Mouse (Mus musculus) CD4-positive helper T cell, adult 2 months (primary cell): ENCODE measurements around the gene Hexim2.
A peak's percentile ranks its signal among the peaks of the same experiment; 100 is the strongest.

Experiments used
- DNase-seq: peaks from one replicate; pipeline ENCODE4 v3.0.0-alpha.2; 2012; ENCODE audit warnings: low read depth, missing footprints, low spot score

Gene Hexim2

GRCm38 (mm10) chr11:103111881-103112551, 20.2 kb upstream of the Hexim2 start:
- DNase-seq: no peak

DNA sequence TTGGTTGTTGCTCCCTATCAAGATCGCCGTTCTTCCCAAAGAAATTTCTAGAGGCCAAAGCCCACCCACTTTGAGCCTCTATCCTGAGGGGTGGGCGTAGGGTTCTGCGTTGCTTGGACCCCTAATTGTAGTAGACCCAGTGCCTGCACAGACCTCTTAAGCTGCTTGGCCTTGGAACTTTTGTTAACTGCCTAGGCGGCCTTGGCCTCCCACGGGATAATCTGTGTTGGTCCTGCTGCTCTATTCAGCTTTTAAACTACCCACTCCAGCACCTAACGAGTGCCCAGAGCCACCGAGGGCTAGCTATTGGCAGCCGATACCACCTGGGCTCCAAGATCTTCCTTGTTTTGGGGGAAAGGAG, 19.7 kb upstream of the Hexim2 start:
- no peak for DNase-seq

DNA sequence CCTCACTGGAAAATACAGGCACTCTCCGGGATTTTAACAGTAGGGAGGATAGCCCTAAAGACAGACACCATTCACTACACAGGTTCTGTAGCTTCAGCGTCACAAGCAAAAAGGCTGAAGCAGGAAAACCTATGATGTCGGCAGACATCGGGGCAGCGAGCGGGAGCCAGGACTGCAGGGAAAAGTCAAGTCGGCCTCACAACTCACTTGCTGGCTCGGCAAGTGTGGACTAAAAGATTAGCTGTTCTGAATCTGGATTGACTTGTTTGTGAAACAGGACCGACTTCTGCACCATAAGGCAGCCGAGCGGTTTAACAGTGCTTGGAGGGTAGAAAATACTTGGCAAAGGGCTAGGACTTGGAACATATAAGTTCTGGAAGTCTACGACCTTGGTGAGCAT, 19.2 kb upstream of the Hexim2 start:
- DNase-seq: no peak

- DNase-seq: no peak
Observed at GRCm38 (mm10) chr11:103113771-103114170, 18.5 kb upstream of the Hexim2 start.

DNA sequence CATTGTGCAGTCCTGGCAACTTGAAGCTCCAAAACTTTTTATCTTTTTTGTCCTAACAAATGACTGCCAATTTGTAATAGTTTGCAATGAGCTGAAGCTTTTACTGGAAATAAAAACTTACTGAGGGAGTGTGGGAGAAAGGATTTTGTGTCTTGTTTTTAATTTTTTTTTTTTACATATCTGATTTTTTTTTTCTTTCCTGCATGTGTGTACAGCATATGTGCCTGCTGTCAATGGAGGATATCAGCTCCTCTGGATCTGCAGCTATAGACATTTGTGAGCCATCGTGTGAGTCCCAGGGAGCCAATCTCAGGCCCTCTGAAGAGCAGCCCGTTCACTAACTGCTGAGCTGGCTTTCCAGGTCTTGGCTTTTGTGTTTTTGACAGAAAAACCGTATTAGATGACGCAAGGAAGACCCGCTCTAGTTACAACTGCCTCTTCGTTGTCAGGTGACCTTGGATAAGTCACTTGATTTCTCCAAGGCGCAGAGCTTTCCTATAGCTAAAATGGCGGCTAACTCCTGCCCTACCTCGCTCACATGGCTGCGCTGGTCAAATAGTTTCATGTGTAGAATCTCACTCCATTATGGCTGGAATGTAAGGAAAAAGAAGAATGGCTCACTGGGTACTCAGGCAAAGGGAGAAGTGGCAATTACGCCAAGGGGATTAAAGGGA, 17.8 kb upstream of the Hexim2 start:
- no peak for DNase-seq

DNA sequence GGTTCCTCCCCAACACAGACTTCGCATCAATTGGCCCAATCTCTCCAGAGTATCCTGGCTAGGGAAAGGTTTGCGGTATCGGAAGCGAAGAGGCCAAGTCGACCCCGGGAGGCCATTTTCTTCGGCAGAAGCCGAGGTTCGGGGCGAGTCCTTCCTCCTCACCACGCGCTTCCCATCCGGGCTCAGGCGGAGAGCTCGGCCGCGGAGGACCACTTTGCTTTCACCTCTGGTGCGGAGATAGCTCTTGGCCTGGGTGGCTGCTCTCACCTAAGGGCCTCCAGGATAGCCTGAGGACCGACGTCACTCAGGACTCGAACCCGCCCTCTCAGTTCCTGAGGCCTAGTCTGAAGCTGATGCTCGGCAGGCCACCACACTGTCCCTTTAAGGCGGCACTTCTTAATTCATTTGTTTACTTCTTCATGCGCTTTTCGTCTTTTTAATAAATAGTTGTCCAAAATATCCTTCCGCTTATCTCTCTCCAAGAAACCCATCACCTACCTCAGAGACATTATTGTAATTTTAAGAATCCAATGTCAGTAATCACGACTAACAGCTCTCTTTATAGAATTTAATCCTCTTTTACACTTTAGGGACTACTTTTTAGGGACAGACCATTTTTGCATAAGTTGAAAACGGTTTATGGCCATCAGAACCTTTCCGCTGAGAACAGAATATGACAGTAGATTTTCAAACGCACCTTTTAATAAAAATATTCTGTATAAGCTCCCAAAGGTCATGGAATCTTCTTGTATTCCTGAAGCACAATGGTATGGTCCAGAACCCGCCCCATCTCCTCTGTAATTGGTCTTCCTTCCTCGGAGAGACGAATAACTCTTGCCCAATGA, 16.8 kb upstream of the Hexim2 start:
- DNase-seq: peak; percentile 91

- DNase-seq: peak; percentile 100
Observed at GRCm38 (mm10) chr11:103116008-103116818, 16.0 kb upstream of the Hexim2 start, which contains the start of gene Hexim1. TSS of gene Hexim1 (plus strand) at chr11:103116231.

- peak; percentile 72 for DNase-seq
Observed at GRCm38 (mm10) chr11:103116959-103117590, 15.2 kb upstream of the Hexim2 start.

GRCm38 (mm10) chr11:103117591-103118009, 14.6 kb upstream of the Hexim2 start:
- no peak for DNase-seq

- no peak for DNase-seq
Observed at GRCm38 (mm10) chr11:103118866-103119265, 13.4 kb upstream of the Hexim2 start.

- DNase-seq: no peak
Observed at GRCm38 (mm10) chr11:103119609-103120008, 12.6 kb upstream of the Hexim2 start.

DNA sequence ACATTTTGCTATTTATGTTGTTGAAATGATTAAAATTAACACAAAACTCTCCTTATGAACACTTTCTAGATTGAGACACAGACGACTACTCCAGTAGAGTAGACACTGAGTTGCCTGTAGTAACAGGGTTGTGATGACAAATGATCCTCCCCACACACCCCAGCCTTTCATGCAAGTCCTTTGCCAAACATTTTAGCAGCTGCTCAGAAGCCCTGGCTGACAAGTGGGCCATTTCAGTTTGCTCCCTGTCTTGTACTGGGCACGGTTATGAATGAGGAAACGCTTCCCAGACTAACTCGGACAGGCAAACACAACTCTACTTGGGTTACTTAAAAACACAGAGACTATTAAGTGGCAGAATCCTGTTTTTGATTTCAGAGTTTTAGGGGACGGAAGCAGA, 11.9 kb upstream of the Hexim2 start:
- no peak for DNase-seq

DNA sequence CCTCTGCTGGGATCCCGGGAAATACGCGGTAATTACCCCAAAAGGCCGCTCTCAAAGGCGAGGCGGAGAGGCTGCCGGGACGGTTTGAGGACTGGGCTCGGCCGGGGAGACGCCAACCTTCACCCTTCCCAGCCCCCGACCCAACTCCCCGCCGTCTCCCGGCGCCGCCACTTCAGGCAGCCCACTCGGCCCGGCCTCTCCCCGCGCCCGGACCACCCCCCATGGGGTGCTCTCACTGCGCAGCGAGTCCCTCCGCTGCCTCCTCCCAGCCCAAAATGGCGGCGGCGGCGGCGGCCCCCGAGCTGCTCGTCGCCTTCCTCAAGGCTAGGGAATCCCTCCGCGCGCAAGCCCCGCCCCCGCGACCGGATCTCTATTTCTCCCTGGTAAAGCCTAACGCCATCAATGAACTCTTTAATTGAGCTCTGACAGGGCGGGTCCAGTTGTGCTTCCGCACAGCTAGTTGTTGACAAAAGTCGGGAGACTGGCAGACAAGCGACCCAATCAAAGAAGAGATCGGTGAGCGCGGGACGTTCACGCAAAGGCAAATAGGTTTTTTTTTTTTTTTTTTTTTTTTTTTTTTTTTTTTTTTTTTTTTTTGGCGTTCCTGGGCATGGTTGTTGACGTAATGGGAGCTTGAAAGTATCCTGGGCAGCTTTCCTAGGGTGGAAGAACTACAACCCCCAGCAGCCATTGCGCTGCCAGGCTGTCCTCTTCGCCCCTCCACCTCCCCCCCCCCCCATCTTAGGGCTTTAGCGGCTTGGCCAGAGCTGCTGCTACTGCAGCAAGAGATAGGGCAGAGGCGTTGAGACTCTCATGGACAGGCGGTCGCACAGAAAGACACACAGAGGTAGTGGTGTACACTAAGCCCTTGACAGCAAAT, 587 bp downstream of the Hexim2 start:
- peak; percentile 100 for DNase-seq

DNA sequence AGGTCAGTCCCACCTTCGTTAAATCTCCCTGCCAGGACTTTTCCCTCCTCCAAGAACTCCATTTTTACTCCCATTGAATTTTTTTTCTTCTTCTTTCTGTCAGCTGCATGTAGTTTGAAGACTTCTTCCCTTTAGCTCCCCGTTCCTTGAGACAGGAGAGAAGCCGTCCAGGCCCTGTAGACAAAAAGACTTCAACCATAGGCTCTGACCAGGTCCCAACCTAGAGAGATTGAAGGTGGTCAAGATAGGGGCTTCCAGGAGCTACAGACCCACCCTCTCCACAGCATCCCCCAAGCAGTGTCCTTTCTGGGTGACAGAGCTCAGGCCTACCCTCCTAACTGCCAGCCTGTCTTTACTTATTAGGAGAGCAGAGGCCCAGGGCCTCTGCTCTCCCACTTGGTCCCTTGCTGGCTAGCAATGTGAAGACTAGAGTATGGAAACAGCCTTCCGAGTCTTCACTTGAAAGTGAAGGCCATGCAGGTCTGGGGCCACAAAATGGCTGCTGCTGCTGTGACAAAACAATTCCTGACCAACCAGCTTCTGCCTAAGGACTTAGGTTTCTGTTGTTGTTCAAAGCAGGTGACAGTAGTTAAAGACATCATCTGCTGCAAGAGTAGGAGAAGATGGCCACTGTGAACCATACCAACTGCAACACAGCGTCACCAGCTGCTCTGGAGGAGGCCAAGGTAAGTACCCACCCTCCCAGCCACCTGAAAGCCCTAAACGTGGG, 1.4 kb downstream of the Hexim2 start:
- peak; percentile 26 for DNase-seq

GRCm38 (mm10) chr11:103134221-103134620, 2.0 kb downstream of the Hexim2 start:
- DNase-seq: no peak

GRCm38 (mm10) chr11:103136039-103136577, 3.9 kb downstream of the Hexim2 start:
- DNase-seq: no peak

GRCm38 (mm10) chr11:103139951-103140762, 7.9 kb downstream of the Hexim2 start:
- DNase-seq: no peak

DNA sequence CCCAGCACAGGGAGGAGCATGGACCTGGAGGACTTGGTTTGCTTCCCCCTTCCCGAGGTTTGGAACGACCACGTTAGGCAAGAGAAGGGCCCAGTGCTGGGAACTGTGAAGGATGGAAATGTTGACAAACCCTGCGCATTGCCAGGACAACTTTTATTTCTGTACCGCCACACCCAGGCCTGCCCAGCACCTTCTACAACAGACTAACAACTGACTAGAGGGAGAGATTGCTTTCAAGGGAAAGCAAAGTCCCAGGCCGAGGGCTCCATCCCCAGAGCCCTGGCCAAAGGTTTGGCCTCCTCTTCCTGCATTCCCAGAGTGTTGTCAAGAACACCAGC, 8.5 kb downstream of the Hexim2 start:
- DNase-seq: no peak
